Mouse (Mus musculus): ENCODE data around the gene Scamp3. TPM values are rescaled to one million over a fixed set of nuclear protein-coding genes. Genes with fewer than 3 reads are reported as not detected.

Scamp3 gene
- polyA plus RNA-seq, 1 experiment: 190 TPM

DNA sequence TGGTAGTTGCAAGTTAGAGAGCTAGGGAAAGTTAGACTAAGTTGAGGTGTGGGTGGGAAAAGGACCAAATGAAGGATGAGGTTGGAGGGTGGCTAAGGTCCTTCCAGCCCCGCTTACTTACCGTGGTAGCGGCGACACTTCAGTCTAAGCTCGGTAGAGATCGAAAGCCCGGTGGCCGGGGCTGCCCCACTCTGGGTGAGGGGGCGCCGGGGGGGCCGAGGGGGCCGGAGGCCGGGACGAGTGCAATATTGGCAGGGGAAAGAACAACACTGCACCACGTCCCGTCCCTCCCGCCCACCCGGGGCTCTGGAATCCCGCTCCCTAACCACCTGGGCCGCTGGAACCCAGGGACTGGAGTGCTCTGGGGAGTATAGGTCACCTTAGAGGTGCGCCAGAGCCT, 49.6 kb downstream of the Scamp3 start, which contains the start of gene Mtx1:
Gene Mtx1, minus strand, starts transcription at position 189 of the 400 bp plus-strand sequence.
- no peak for TF ChIP-seq GATA1 (IDR thresholded peaks at IDR 0.05; ENCODE audit: low read length)

DNA sequence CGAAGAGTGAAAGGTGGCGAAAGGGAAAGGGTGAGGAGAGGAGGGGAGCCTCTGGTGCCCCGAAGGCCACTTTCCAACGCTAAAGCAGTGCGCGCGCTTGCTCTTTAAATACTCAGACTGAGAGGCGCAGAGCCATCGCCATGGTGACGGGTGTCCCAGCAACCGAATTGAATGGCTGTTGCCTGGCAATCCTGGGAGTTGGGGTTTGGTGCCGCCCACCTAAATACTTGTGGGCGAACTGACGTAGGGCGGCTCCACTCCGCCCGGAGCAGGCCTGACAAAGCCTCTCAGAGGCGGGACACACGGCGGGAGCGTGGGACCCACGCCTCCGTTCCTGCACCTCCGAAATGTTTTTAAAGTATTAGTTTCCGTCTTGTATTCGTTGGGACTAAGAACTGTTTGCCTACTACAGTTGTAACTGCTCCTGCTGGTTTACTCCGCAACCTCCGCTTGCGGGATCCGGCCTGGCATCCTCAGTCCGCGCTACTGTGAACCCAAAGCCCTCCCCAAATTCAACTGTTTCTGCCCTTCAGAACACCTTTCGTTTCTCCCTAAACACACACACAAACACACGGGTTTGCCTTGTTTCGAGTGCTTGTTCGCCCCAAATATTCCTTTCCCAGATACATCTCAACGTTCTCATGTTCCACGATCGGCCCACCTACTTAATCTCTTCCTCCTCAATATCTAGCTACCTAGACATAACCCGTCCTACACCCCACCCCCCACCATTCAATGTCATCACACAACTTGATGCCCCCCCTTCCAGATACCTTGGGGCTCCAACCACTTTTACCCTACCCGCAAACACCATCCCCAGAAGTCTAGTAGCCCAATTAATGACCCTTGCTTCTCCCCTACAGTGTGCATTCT, 50.3 kb downstream of the Scamp3 start:
- no peak for TF ChIP-seq GATA1 (IDR thresholded peaks at IDR 0.05; ENCODE audit: low read length)

GRCm38 (mm10) chr3:89228180-89228549, 50.9 kb downstream of the Scamp3 start:
- no peak for TF ChIP-seq GATA1 (IDR thresholded peaks at IDR 0.05; ENCODE audit: low read length)

- no peak for TF ChIP-seq GATA1 (IDR thresholded peaks at IDR 0.05; ENCODE audit: low read length)
Measured at GRCm38 (mm10) chr3:89228836-89229235, 51.6 kb downstream of the Scamp3 start, which contains the start of gene Muc1. TSS of gene Muc1 (plus strand) at chr3:89229057.

- no peak for TF ChIP-seq GATA1 (IDR thresholded peaks at IDR 0.05; ENCODE audit: low read length)
Measured at GRCm38 (mm10) chr3:89229276-89229675, 52.0 kb downstream of the Scamp3 start.

DNA sequence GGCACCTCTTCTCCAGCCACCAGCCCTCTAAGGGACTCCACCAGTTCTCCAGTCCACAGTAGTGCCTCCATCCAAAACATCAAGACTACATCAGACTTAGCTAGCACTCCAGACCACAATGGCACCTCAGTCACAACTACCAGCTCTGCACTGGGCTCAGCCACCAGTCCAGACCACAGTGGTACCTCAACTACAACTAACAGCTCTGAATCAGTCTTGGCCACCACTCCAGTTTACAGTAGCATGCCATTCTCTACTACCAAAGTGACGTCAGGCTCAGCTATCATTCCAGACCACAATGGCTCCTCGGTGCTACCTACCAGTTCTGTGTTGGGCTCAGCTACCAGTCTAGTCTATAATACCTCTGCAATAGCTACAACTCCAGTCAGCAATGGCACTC, 53.3 kb downstream of the Scamp3 start:
- no peak for TF ChIP-seq GATA1 (IDR thresholded peaks at IDR 0.05; ENCODE audit: low read length)

- no peak for TF ChIP-seq GATA1 (IDR thresholded peaks at IDR 0.05; ENCODE audit: low read length)
Measured at GRCm38 (mm10) chr3:89231345-89231744, 54.1 kb downstream of the Scamp3 start.

DNA sequence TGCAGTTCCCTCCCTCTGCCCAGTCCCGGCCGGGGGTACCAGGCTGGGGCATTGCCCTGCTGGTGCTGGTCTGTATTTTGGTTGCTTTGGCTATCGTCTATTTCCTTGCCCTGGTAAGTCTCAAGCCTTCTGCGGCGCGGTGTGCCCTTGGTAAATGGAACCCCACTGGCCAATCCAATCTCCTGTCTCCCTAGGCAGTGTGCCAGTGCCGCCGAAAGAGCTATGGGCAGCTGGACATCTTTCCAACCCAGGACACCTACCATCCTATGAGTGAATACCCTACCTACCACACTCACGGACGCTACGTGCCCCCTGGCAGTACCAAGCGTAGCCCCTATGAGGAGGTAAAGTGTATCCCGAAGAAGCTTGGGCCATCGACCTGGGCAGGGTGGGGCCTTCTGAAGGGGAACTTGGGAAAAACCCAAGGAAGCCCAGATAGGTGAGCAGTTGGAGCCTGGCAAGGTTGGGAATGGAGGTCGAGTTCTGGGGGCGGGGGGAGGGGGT, 54.6 kb downstream of the Scamp3 start:
- no peak for TF ChIP-seq GATA1 (IDR thresholded peaks at IDR 0.05; ENCODE audit: low read length)

Other genes with a start within 250 kb of the Scamp3 start
- 3.6 and 3.8 TPM in 2 replicates for gene Ash1l, start 226.9 kb upstream of the Scamp3 start, polyA plus RNA-seq (2012)
- 68.5 and 160 TPM in 2 replicates for gene Dap3, start 226.3 kb upstream of the Scamp3 start, polyA plus RNA-seq (2012)
- gene Rusc1, start 84.2 kb upstream of the Scamp3 start, polyA plus RNA-seq (2012): 14.2 and 15.4 TPM in 2 replicates
- gene Gm43738, start 76.4 kb upstream of the Scamp3 start, polyA plus RNA-seq (2012): 1.4 and 7.9 TPM in 2 replicates
- 18.1 and 44.7 TPM in 2 replicates for gene Fdps, start 75.5 kb upstream of the Scamp3 start, polyA plus RNA-seq (2012)
- 145 and 174 TPM in 2 replicates for gene Pklr, start 41.3 kb upstream of the Scamp3 start, polyA plus RNA-seq (2012)
- 0.91 and 1.2 TPM in 2 replicates for gene Hcn3, start 17.3 kb upstream of the Scamp3 start, polyA plus RNA-seq (2012)
- gene Clk2, start 12.7 kb upstream of the Scamp3 start, polyA plus RNA-seq (2012): 62.2 and 65.3 TPM in 2 replicates
- gene Fam189b, start 5.7 kb downstream of the Scamp3 start, polyA plus RNA-seq (2012): 7.3 and 13.1 TPM in 2 replicates
- 2.0 and 2.9 TPM in 2 replicates for gene Gba, start 25.5 kb downstream of the Scamp3 start, polyA plus RNA-seq (2012)
- 0.19 and 0.37 TPM in 2 replicates for gene Thbs3, start 37.7 kb downstream of the Scamp3 start, polyA plus RNA-seq (2012)
- gene Mtx1, start 49.6 kb downstream of the Scamp3 start, polyA plus RNA-seq (2012): 392 and 458 TPM in 2 replicates
- 0.18 TPM in 1 of 2 replicates, not detected in the other for gene Muc1, start 51.6 kb downstream of the Scamp3 start, polyA plus RNA-seq (2012)
- gene Krtcap2, start 68.5 kb downstream of the Scamp3 start, polyA plus RNA-seq (2012): 135 and 200 TPM in 2 replicates
- 2.4 and 2.8 TPM in 2 replicates for gene Trim46, start 68.8 kb downstream of the Scamp3 start, polyA plus RNA-seq (2012)
- 119 and 146 TPM in 2 replicates for gene Dpm3, start 81.9 kb downstream of the Scamp3 start, polyA plus RNA-seq (2012)
- gene Slc50a1, start 93.1 kb downstream of the Scamp3 start, polyA plus RNA-seq (2012): not detected in 2 replicates
- not detected in 2 replicates for gene Efna1, start 103.7 kb downstream of the Scamp3 start, polyA plus RNA-seq (2012)
- gene Efna3, start 145.5 kb downstream of the Scamp3 start, polyA plus RNA-seq (2012): not detected in 2 replicates
- gene Efna4, start 160.6 kb downstream of the Scamp3 start, polyA plus RNA-seq (2012): 0.04 and 0.09 TPM in 2 replicates
- not detected in 2 replicates for gene Adam15, start 172.5 kb downstream of the Scamp3 start, polyA plus RNA-seq (2012)
- not detected in 2 replicates for gene Dcst2, start 184.5 kb downstream of the Scamp3 start, polyA plus RNA-seq (2012)
- not detected in 2 replicates for gene Dcst1, start 187.8 kb downstream of the Scamp3 start, polyA plus RNA-seq (2012)
- gene Zbtb7b, start 217.3 kb downstream of the Scamp3 start, polyA plus RNA-seq (2012): 39.1 and 39.3 TPM in 2 replicates
- gene Lenep, start 225.3 kb downstream of the Scamp3 start, polyA plus RNA-seq (2012): 0.08 TPM in 1 of 2 replicates, not detected in the other
- gene Flad1, start 234.4 kb downstream of the Scamp3 start, polyA plus RNA-seq (2012): 12.0 and 24.0 TPM in 2 replicates
- 84.3 and 87.0 TPM in 2 replicates for gene Cks1b, start 240.9 kb downstream of the Scamp3 start, polyA plus RNA-seq (2012)
- gene Shc1, start 241.0 kb downstream of the Scamp3 start, polyA plus RNA-seq (2012): 138 and 171 TPM in 2 replicates